Mouse (Mus musculus): Measurements from ENCODE around the gene Rbfox1. TPM values are rescaled to one million over a fixed set of nuclear protein-coding genes. Genes with fewer than 3 reads are reported as not detected.

The Rbfox1 gene
- polyA plus RNA-seq, 1 experiment from 2014 or later: 0.57 TPM

GRCm38 (mm10) chr16:7057789-7058188 lies 1172.6 kb downstream of the Rbfox1 start:
- no peak for TF ChIP-seq CTCF (IDR thresholded peaks at IDR 0.05; ENCODE audit: low read depth)
- Histone ChIP-seq H3K27ac (ENCODE audit: low read depth) (no peak overlapping the region), H3K4me1 (ENCODE audit: insufficient read depth) (no peaks in the 10 kb centered on the region), H3K27me3 (ENCODE audit: insufficient read depth, low read length) (no peaks in the 10 kb centered on the region), H3K36me3 (ENCODE audit: insufficient read depth) (no peaks in the 10 kb centered on the region), H3K9me3 (ENCODE audit: low read depth, low read length) (no peaks in the 10 kb centered on the region), H3K9ac (no peak overlapping the region), H3K4me3 (ENCODE audit: low read depth, low read length) (no peak overlapping the region), H3K4me2 (no peak overlapping the region)
- DNase-seq (no peak), ATAC-seq (ENCODE audit: insufficient read depth) (no peak)
- 64% methylated on average over 3 of the region's 3 CpGs for WGBS

GRCm38 (mm10) chr16:7058556-7058955 lies 1173.4 kb downstream of the Rbfox1 start:
- Histone ChIP-seq H3K4me1 (ENCODE audit: insufficient read depth) (no peaks in the 10 kb centered on the region), H3K27me3 (ENCODE audit: insufficient read depth, low read length) (no peaks in the 10 kb centered on the region), H3K27ac (ENCODE audit: low read depth) (no peak overlapping the region), H3K36me3 (ENCODE audit: insufficient read depth) (no peaks in the 10 kb centered on the region), H3K9me3 (ENCODE audit: low read depth, low read length) (no peaks in the 10 kb centered on the region), H3K4me2 (no peak overlapping the region), H3K9ac (no peak overlapping the region), H3K4me3 (ENCODE audit: low read depth, low read length) (no peak overlapping the region)
- ATAC-seq (ENCODE audit: insufficient read depth) (no peak), DNase-seq (no peak)
- no peak for TF ChIP-seq CTCF (IDR thresholded peaks at IDR 0.05; ENCODE audit: low read depth)
- 75% methylated on average over 1 of the region's 1 CpGs for WGBS

GRCm38 (mm10) chr16:7059596-7059995 lies 1174.4 kb downstream of the Rbfox1 start:
- DNase-seq: no peak
- Histone ChIP-seq H3K36me3 (ENCODE audit: insufficient read depth) (no peaks in the 10 kb centered on the region), H3K27me3 (ENCODE audit: insufficient read depth, low read length) (no peaks in the 10 kb centered on the region), H3K9ac (no peak overlapping the region), H3K4me1 (ENCODE audit: insufficient read depth) (no peaks in the 10 kb centered on the region), H3K27ac (ENCODE audit: low read depth) (no peak overlapping the region), H3K9me3 (ENCODE audit: low read depth, low read length) (no peaks in the 10 kb centered on the region), H3K4me2 (no peak overlapping the region), H3K4me3 (ENCODE audit: low read depth, low read length) (no peak overlapping the region)
- TF ChIP-seq CTCF (IDR thresholded peaks at IDR 0.05; ENCODE audit: low read depth): no peak
- 72% methylated on average over 4 of the region's 4 CpGs for WGBS
- ATAC-seq (ENCODE audit: insufficient read depth): no peak

GRCm38 (mm10) chr16:7060864-7061263 lies 1175.7 kb downstream of the Rbfox1 start:
- no peak overlapping the region for H3K4me3 ChIP-seq (ENCODE audit: low read depth, low read length)
- WGBS: 74% methylated on average over 3 of the region's 3 CpGs
- H3K4me1 ChIP-seq (ENCODE audit: insufficient read depth): no peaks in the 10 kb centered on the region
- H3K9ac ChIP-seq: no peak overlapping the region
- H3K36me3 ChIP-seq (ENCODE audit: insufficient read depth): no peaks in the 10 kb centered on the region
- no peaks in the 10 kb centered on the region for H3K9me3 ChIP-seq (ENCODE audit: low read depth, low read length)
- no peaks in the 10 kb centered on the region for H3K27me3 ChIP-seq (ENCODE audit: insufficient read depth, low read length)
- ATAC-seq (ENCODE audit: insufficient read depth): no peak
- no peak overlapping the region for H3K27ac ChIP-seq (ENCODE audit: low read depth)
- TF ChIP-seq CTCF (IDR thresholded peaks at IDR 0.05; ENCODE audit: low read depth): no peak
- no peak overlapping the region for H3K4me2 ChIP-seq
- DNase-seq: no peak

- Histone ChIP-seq H3K9me3 (ENCODE audit: low read depth, low read length) (no peaks in the 10 kb centered on the region), H3K4me3 (ENCODE audit: low read depth, low read length) (no peak overlapping the region), H3K4me2 (no peak overlapping the region), H3K4me1 (ENCODE audit: insufficient read depth) (no peaks in the 10 kb centered on the region), H3K9ac (no peak overlapping the region), H3K27ac (ENCODE audit: low read depth) (no peak overlapping the region), H3K27me3 (ENCODE audit: insufficient read depth, low read length) (no peaks in the 10 kb centered on the region), H3K36me3 (ENCODE audit: insufficient read depth) (no peaks in the 10 kb centered on the region)
- DNase-seq (no peak), ATAC-seq (ENCODE audit: insufficient read depth) (no peak)
- TF ChIP-seq CTCF (IDR thresholded peaks at IDR 0.05; ENCODE audit: low read depth): no peak
- WGBS: 77% methylated on average over 6 of the region's 6 CpGs
These were observed 1177.4 kb downstream of the Rbfox1 start for GRCm38 (mm10) chr16:7062512-7062911.

- Histone ChIP-seq H3K27ac (ENCODE audit: low read depth) (no peak overlapping the region), H3K27me3 (ENCODE audit: insufficient read depth, low read length) (no peaks in the 10 kb centered on the region), H3K9me3 (ENCODE audit: low read depth, low read length) (no peaks in the 10 kb centered on the region), H3K36me3 (ENCODE audit: insufficient read depth) (no peaks in the 10 kb centered on the region), H3K9ac (no peak overlapping the region), H3K4me2 (no peak overlapping the region), H3K4me3 (ENCODE audit: low read depth, low read length) (no peak overlapping the region), H3K4me1 (ENCODE audit: insufficient read depth) (no peaks in the 10 kb centered on the region)
- DNase-seq: no peak
- ATAC-seq (ENCODE audit: insufficient read depth): no peak
- WGBS: 71% methylated on average over 8 of the region's 8 CpGs
- TF ChIP-seq CTCF (IDR thresholded peaks at IDR 0.05; ENCODE audit: low read depth): no peak
These were observed 1182.0 kb downstream of the Rbfox1 start for GRCm38 (mm10) chr16:7067109-7067508.

GRCm38 (mm10) chr16:7069599-7069998 lies 1184.4 kb downstream of the Rbfox1 start:
- no peaks in the 10 kb centered on the region for H3K27me3 ChIP-seq (ENCODE audit: insufficient read depth, low read length)
- no peak for ATAC-seq (ENCODE audit: insufficient read depth)
- WGBS: 45% methylated on average over 8 of the region's 8 CpGs
- no peak for DNase-seq
- no peak overlapping the region for H3K4me3 ChIP-seq (ENCODE audit: low read depth, low read length)
- H3K9me3 ChIP-seq (ENCODE audit: low read depth, low read length): no peaks in the 10 kb centered on the region
- H3K4me1 ChIP-seq (ENCODE audit: insufficient read depth): no peaks in the 10 kb centered on the region
- no peak for TF ChIP-seq CTCF (IDR thresholded peaks at IDR 0.05; ENCODE audit: low read depth)
- no peaks in the 10 kb centered on the region for H3K36me3 ChIP-seq (ENCODE audit: insufficient read depth)
- no peak overlapping the region for H3K27ac ChIP-seq (ENCODE audit: low read depth)
- H3K4me2 ChIP-seq: no peak overlapping the region; the same call in 1 of the 2 replicates
- no peak overlapping the region for H3K9ac ChIP-seq

- no peak overlapping the region for H3K9ac ChIP-seq
- no peaks in the 10 kb centered on the region for H3K36me3 ChIP-seq (ENCODE audit: insufficient read depth)
- TF ChIP-seq CTCF (IDR thresholded peaks at IDR 0.05; ENCODE audit: low read depth): no peak
- no peak overlapping the region for H3K4me2 ChIP-seq
- DNase-seq (no peak), ATAC-seq (ENCODE audit: insufficient read depth) (no peak)
- H3K9me3 ChIP-seq (ENCODE audit: low read depth, low read length): no peaks in the 10 kb centered on the region
- H3K27me3 ChIP-seq (ENCODE audit: insufficient read depth, low read length): no peaks in the 10 kb centered on the region
- no peaks in the 10 kb centered on the region for H3K4me1 ChIP-seq (ENCODE audit: insufficient read depth)
- no peak overlapping the region for H3K4me3 ChIP-seq (ENCODE audit: low read depth, low read length)
- H3K27ac ChIP-seq (ENCODE audit: low read depth): no peak overlapping the region
- WGBS: 84% methylated on average over 4 of the region's 4 CpGs
These were observed 1189.6 kb downstream of the Rbfox1 start for GRCm38 (mm10) chr16:7074786-7075185.

Measured in lung, embryonic 14.5 days (tissue).